Mouse (Mus musculus): ENCODE measurements around the gene Rab9. TPM values are rescaled to one million over a fixed set of nuclear protein-coding genes. Genes with fewer than 3 reads are reported as not detected.
A peak's percentile ranks its signal among the peaks of the same experiment; 100 is the strongest.

The Rab9 gene
- polyA plus RNA-seq, 1 experiment from 2014 or later = 43.2 TPM

DNA sequence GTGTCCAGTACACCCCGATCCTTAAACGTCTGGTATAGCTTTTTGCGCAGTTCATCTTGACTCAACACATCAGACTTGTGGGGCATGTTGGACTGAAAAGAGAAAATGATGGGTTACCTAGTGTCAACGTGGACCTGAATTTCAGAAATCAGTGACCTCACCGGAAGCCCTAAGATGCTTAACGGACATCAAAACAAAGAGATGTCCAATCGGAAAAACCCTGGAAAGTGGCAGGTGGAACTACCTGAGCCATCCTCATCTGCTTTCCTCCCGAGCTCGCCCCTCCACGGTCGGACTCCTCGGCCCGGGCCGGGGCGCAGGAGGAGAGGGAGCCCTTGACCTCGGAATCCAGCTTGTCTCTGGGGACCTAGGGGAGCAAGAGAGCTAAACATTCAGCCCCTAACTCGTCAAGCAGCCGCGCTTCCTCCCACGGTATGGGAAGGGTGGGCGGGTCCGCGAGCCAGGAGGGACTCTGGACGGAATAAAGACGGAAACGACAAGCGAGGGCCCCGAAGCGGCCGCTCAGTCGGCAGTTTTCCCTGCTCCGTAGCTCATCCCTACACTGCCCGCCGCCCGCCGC lies 39.5 kb downstream of the Rab9 start, which contains the start of gene Trappc2:
Gene Trappc2 (plus strand): TSS at position 539 of the 580 bp plus-strand sequence.
- Histone ChIP-seq H3K9me3 (replicated peaks) (no peaks in the 10 kb centered on the region), H3K27ac (replicated peaks) (peak within 1 kb of the TSS; percentile 91), H3K36me3 (no peaks in the 10 kb centered on the region), H3K4me1 (peaks cover 14% of the 10 kb centered on the region; the same call in 1 of the 2 replicates), H3K4me3 (peak within 1 kb of the TSS; percentile 66), H3K27me3 (ENCODE audit: low read depth, poor library complexity, severe bottlenecking) (peaks cover 95% of the 10 kb centered on the region)
- no peak for DNase-seq (ENCODE audit: low spot score)
- 8% methylated on average over 36 of the region's 36 CpGs for WGBS

GRCm38 (mm10) chrX:166434812-166435211 lies 44.9 kb downstream of the Rab9 start:
- Histone ChIP-seq H3K4me1 (peaks cover 4% of the 10 kb centered on the region; the same call in 1 of the 2 replicates), H3K27me3 (ENCODE audit: low read depth, poor library complexity, severe bottlenecking) (peaks cover 66% of the 10 kb centered on the region), H3K27ac (replicated peaks) (no peak overlapping the region), H3K36me3 (no peaks in the 10 kb centered on the region; the same call in 1 of the 2 replicates), H3K9me3 (replicated peaks) (no peaks in the 10 kb centered on the region), H3K4me3 (no peak overlapping the region)
- 84% methylated on average over 2 of the region's 2 CpGs for WGBS
- DNase-seq (ENCODE audit: low spot score) = no peak

DNA sequence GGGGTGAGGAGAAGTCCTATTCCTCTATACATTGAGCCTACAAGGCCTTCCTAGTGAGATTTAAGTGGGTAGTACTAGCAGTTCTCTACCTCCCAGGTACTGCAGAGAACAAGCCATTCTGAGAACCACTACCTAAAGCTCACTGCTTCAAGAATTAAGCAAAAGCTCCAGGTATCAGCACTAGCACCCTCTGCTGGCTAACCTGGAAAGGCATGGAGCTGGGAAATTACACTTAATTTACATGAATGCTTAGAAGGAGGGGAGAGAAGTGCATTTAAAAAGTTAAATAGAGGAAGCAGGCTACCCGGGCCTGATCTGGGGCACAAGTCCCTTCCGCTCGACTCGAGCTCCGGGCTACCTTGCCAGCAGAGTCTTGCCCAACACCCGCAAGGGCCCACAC lies 63.5 kb downstream of the Rab9 start:
- Histone ChIP-seq H3K36me3 (peaks cover 10% of the 10 kb centered on the region; the same call in 1 of the 2 replicates), H3K4me1 (no peaks in the 10 kb centered on the region), H3K27ac (replicated peaks) (no peak overlapping the region), H3K4me3 (no peak overlapping the region), H3K9me3 (replicated peaks) (no peaks in the 10 kb centered on the region), H3K27me3 (ENCODE audit: low read depth, poor library complexity, severe bottlenecking) (peaks cover 30% of the 10 kb centered on the region)
- peak; percentile 13 for DNase-seq (ENCODE audit: low spot score)
- WGBS = 80% methylated on average over 6 of the region's 6 CpGs

GRCm38 (mm10) chrX:166407865-166408264 lies 71.8 kb downstream of the Rab9 start:
- peaks cover 46% of the 10 kb centered on the region for H3K36me3 ChIP-seq
- H3K4me3 ChIP-seq = no peak overlapping the region
- no peak for DNase-seq (ENCODE audit: low spot score)
- no peaks in the 10 kb centered on the region for H3K9me3 ChIP-seq (replicated peaks)
- no peaks in the 10 kb centered on the region for H3K4me1 ChIP-seq
- peaks cover 94% of the 10 kb centered on the region for H3K27me3 ChIP-seq (ENCODE audit: low read depth, poor library complexity, severe bottlenecking)
- H3K27ac ChIP-seq (replicated peaks) = no peak overlapping the region

Other genes with a start within 250 kb of the Rab9 start
- 61.2 and 101 TPM in 2 replicates for gene Gpm6b, start 241.0 kb downstream of the Rab9 start, polyA plus RNA-seq (2016; fragmentation: Nextera tagmentation; extraction: Ambion mirVana)
- gene Trappc2, start 39.3 kb downstream of the Rab9 start, polyA plus RNA-seq (2016; fragmentation: Nextera tagmentation; extraction: Ambion mirVana) = 32.7 and 42.6 TPM in 2 replicates
- gene Ofd1, start 39.2 kb downstream of the Rab9 start, polyA plus RNA-seq (2016; fragmentation: Nextera tagmentation; extraction: Ambion mirVana) = 6.6 and 7.1 TPM in 2 replicates
- 12.4 and 14.0 TPM in 2 replicates for gene Tceanc, start 38.7 kb upstream of the Rab9 start, polyA plus RNA-seq (2016; fragmentation: Nextera tagmentation; extraction: Ambion mirVana)
- gene Egfl6, start 105.9 kb upstream of the Rab9 start, polyA plus RNA-seq (2016; fragmentation: Nextera tagmentation; extraction: Ambion mirVana) = 2.2 and 4.5 TPM in 2 replicates